Mouse (Mus musculus): ENCODE measurements at regions not wholly inside any gene's neighbourhood (a gene's known extent, or its start where the extent isn't known, plus 50 kb on each side); places are given as distances from the start of the nearest gene placed in this dataset.

DNA sequence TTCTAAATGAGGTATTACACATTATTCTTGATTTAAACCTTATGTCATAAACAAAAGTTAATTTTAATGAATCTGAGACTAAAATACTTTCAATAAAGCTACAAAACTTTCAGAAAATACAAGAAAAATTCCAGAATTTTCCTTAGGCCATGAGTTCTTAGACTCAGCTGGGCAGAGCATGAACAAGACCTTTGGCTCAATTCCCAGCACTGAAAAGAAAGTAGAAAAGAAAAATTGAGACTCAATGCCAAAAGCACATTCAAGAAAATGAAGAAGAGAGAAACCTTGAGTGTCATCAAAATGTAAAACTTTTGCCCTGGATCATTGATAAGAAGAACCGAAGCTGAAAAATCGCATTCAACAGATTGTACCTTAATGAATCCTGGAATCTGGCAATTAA, 137.8 kb upstream of the Gm9747 start:
- ATAC-seq (ENCODE audit: insufficient number of reproducible peaks, low FRiP score, low TSS enrichment, low read depth): no peak
- WGBS: 98% methylated on average over 2 of the region's 2 CpGs

DNA sequence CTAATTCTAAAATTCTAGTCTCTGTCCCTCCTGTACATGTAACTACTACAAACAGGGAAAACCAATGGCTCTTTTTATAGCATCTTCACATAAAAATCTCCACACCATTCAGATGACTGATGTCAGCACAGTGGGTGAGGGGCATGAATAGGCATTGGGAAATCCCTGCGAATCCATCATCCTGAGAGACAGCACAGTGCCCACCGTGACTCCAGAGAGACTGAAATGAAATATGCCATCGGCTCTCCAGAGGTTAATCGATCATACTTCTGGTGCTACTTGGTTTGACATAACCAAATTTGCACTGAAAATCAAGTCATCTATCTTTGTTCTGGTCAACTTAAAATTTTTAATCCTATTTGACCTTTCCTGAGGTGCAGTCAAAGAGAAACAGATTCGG, 126.2 kb upstream of the Gm9747 start:
- no peak for ATAC-seq (ENCODE audit: insufficient number of reproducible peaks, low FRiP score, low TSS enrichment, low read depth)
- no peak overlapping the region for H3K27ac ChIP-seq (replicated peaks; ENCODE audit: low read depth, low read length)
- H3K4me3 ChIP-seq (ENCODE audit: low read depth, low read length): no peak overlapping the region
- H3K4me2 ChIP-seq (ENCODE audit: low read depth, severe bottlenecking): no peak overlapping the region
- WGBS: 72% methylated on average over 5 of the region's 5 CpGs
- H3K9ac ChIP-seq (ENCODE audit: low read length): no peak overlapping the region
- no peaks in the 10 kb centered on the region for H3K27me3 ChIP-seq (ENCODE audit: control insufficient read depth, insufficient read depth, low read length)
- DNase-seq (ENCODE audit: low spot score): no peak
- H3K9me3 ChIP-seq (ENCODE audit: control insufficient read depth, low read length): no peaks in the 10 kb centered on the region
- no peaks in the 10 kb centered on the region for H3K36me3 ChIP-seq (ENCODE audit: control insufficient read depth, insufficient read depth, low read length)
- no peaks in the 10 kb centered on the region for H3K4me1 ChIP-seq (ENCODE audit: control insufficient read depth, insufficient read depth, low read length)

More for the DNA sequence above, 137.8 kb upstream of the Gm9747 start:
- DNase-seq (ENCODE audit: low spot score): no peak
- Histone ChIP-seq H3K4me3 (ENCODE audit: low read depth, low read length) (no peak overlapping the region), H3K36me3 (ENCODE audit: control insufficient read depth, insufficient read depth, low read length) (no peaks in the 10 kb centered on the region), H3K27ac (replicated peaks; ENCODE audit: low read depth, low read length) (no peak overlapping the region), H3K9ac (ENCODE audit: low read length) (no peak overlapping the region), H3K9me3 (ENCODE audit: control insufficient read depth, low read length) (no peaks in the 10 kb centered on the region), H3K4me2 (ENCODE audit: low read depth, severe bottlenecking) (no peak overlapping the region), H3K27me3 (ENCODE audit: control insufficient read depth, insufficient read depth, low read length) (no peaks in the 10 kb centered on the region), H3K4me1 (ENCODE audit: control insufficient read depth, insufficient read depth, low read length) (no peaks in the 10 kb centered on the region)

DNA sequence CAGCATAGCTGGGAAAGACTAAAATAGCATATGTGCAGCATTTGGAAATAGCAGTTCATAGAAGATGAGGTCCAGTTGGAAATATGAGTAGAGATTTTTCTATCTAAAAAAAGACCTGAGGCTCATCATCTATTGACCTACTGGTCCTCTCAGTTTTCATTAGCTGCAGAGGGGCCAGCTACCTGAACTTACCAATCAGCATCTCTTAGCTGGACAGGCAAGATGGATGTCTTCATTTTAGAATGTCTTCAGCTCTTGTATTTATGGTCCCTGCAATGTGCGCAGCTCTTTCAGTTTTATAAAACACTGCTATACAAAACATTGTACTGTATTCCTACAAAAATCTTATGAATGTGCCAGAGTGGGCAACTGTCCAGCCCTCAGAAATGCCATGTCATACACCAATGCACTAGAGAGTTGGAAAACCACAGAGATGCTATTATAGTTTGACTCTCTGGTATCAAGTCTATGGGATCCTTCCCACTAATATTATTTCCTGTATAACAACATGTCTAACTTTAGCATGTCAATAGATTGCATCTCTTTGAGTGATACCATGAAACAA, 122.8 kb upstream of the Gm9747 start:
- Histone ChIP-seq H3K4me2 (ENCODE audit: low read depth, severe bottlenecking) (no peak overlapping the region), H3K9ac (ENCODE audit: low read length) (no peak overlapping the region), H3K27ac (replicated peaks; ENCODE audit: low read depth, low read length) (no peak overlapping the region), H3K9me3 (ENCODE audit: control insufficient read depth, low read length) (no peaks in the 10 kb centered on the region), H3K36me3 (ENCODE audit: control insufficient read depth, insufficient read depth, low read length) (no peaks in the 10 kb centered on the region), H3K4me3 (ENCODE audit: low read depth, low read length) (no peak overlapping the region), H3K27me3 (ENCODE audit: control insufficient read depth, insufficient read depth, low read length) (no peaks in the 10 kb centered on the region), H3K4me1 (ENCODE audit: control insufficient read depth, insufficient read depth, low read length) (no peaks in the 10 kb centered on the region)
- ATAC-seq (ENCODE audit: insufficient number of reproducible peaks, low FRiP score, low TSS enrichment, low read depth) (no peak), DNase-seq (ENCODE audit: low spot score) (no peak)
- 91% methylated on average over 1 of the region's 1 CpGs for WGBS

DNA sequence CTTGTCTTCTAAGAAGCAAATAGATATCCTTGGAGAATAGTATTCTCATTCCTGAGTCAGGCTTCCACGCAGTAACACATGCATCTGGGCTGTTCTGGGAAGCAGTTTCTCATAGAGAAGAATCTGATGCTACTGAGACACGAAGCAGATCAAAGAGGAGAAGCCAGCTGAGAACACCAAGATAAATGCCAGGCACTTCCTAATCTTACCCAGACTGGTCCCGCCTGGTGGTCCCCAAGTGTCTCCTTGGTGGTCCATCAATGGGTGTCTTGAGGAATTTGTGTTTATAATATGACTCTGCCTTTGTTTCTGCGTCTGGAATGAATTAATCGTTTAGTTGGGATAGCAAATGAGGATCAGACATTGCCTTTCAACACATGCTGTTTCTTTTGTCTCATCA, 120.5 kb upstream of the Gm9747 start:
- ATAC-seq (ENCODE audit: insufficient number of reproducible peaks, low FRiP score, low TSS enrichment, low read depth): no peak
- WGBS: 26% methylated on average over 5 of the region's 5 CpGs

DNA sequence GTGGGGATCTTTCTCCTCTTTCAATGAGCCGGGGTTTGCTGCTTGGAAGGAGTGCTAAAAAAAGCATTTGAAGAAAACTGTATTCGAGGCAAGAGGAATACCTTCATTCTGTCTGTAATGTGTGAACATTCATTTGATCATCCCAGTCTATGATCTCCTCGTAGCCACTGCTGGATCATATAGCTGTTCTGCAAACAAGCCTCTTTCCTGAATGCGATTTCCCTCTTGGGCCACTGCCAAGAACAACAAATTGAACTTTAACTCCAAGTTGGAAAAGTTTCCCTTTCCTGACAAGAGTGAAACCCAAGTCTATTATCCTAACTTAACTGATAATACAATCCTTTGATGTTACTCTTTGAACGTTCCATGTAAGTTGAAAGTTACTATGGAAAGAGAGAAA, 108.4 kb upstream of the Gm9747 start:
- H3K36me3 ChIP-seq (ENCODE audit: control insufficient read depth, insufficient read depth, low read length): no peaks in the 10 kb centered on the region
- ATAC-seq (ENCODE audit: insufficient number of reproducible peaks, low FRiP score, low TSS enrichment, low read depth) (no peak), DNase-seq (ENCODE audit: low spot score) (no peak)
- no peak overlapping the region for H3K4me2 ChIP-seq (ENCODE audit: low read depth, severe bottlenecking)
- no peak overlapping the region for H3K27ac ChIP-seq (replicated peaks; ENCODE audit: low read depth, low read length)
- no peak overlapping the region for H3K9ac ChIP-seq (ENCODE audit: low read length)
- H3K9me3 ChIP-seq (ENCODE audit: control insufficient read depth, low read length): no peaks in the 10 kb centered on the region
- H3K4me1 ChIP-seq (ENCODE audit: control insufficient read depth, insufficient read depth, low read length): no peaks in the 10 kb centered on the region
- H3K27me3 ChIP-seq (ENCODE audit: control insufficient read depth, insufficient read depth, low read length): no peaks in the 10 kb centered on the region
- 74% methylated on average over 5 of the region's 5 CpGs for WGBS
- H3K4me3 ChIP-seq (ENCODE audit: low read depth, low read length): no peak overlapping the region

More for the DNA sequence above, 120.5 kb upstream of the Gm9747 start:
- Histone ChIP-seq H3K4me1 (ENCODE audit: control insufficient read depth, insufficient read depth, low read length) (no peaks in the 10 kb centered on the region), H3K27ac (replicated peaks; ENCODE audit: low read depth, low read length) (no peak overlapping the region), H3K4me2 (ENCODE audit: low read depth, severe bottlenecking) (no peak overlapping the region), H3K4me3 (ENCODE audit: low read depth, low read length) (no peak overlapping the region), H3K36me3 (ENCODE audit: control insufficient read depth, insufficient read depth, low read length) (no peaks in the 10 kb centered on the region), H3K9me3 (ENCODE audit: control insufficient read depth, low read length) (no peaks in the 10 kb centered on the region), H3K27me3 (ENCODE audit: control insufficient read depth, insufficient read depth, low read length) (no peaks in the 10 kb centered on the region), H3K9ac (ENCODE audit: low read length) (no peak overlapping the region)
- DNase-seq (ENCODE audit: low spot score): no peak

DNA sequence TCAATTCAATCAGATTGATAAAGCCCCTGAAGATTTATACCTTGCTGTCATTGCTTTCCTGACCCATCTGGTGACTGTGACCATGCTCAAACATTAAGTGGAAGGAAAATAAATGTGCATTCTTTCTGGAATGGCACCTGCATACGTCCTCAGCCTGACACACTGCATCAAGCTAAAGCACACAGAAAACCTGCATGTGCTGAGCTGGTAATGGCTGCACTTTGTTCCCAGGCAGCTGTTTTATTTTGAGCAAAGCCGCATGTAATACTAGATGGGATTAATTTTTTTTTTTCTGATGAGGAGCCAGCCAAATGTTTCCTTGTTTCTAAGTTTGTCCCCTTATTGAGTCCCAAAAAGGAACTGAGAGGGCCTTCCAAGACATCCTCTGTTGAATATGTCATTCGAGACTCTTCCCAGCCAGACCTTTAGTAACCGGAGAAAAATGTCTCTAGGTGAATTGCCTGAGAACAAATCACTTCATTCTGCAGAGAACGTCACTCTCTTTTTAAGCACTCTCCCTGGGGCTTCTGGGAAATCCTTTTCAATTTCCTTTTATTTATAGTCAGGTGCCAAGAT, 103.1 kb upstream of the Gm9747 start:
- Histone ChIP-seq H3K27ac (replicated peaks; ENCODE audit: low read depth, low read length) (0 out of 2 replicates have a peak overlapping the region, but pooled peaks have one; percentile 36), H3K4me3 (ENCODE audit: low read depth, low read length) (no peak overlapping the region), H3K9me3 (ENCODE audit: control insufficient read depth, low read length) (no peaks in the 10 kb centered on the region), H3K27me3 (ENCODE audit: control insufficient read depth, insufficient read depth, low read length) (no peaks in the 10 kb centered on the region), H3K4me1 (ENCODE audit: control insufficient read depth, insufficient read depth, low read length) (no peaks in the 10 kb centered on the region), H3K9ac (ENCODE audit: low read length) (no peak overlapping the region), H3K4me2 (ENCODE audit: low read depth, severe bottlenecking) (no peak overlapping the region), H3K36me3 (ENCODE audit: control insufficient read depth, insufficient read depth, low read length) (no peaks in the 10 kb centered on the region)
- DNase-seq (ENCODE audit: low spot score): peak; percentile 30
- 44% methylated on average over 5 of the region's 5 CpGs for WGBS
- ATAC-seq (ENCODE audit: insufficient number of reproducible peaks, low FRiP score, low TSS enrichment, low read depth): peak; percentile 51; the same call in 1 of the 2 replicates

DNA sequence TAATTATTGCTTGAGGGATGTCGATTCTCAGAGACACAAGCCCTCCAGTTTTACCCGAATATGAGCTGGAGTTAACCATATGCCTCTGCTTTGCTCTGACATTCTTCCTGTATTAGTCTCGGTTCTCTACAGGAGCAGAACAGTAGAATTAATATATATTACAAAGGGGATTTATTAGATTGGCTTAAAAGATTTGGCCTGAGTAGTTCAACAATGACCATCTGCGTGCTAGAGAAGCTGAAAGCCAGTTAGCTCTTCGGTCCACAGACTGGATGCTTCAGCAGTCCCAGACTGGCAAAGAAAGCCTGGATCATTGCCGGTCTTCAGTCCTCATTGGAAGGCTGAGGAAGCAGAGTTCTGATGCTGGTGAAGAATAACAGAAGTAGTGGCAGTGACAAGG, 100.4 kb upstream of the Gm9747 start:
- H3K27ac ChIP-seq (replicated peaks; ENCODE audit: low read depth, low read length): no peak overlapping the region
- no peak for ATAC-seq (ENCODE audit: insufficient number of reproducible peaks, low FRiP score, low TSS enrichment, low read depth)
- WGBS: 78% methylated on average over 6 of the region's 6 CpGs

DNA sequence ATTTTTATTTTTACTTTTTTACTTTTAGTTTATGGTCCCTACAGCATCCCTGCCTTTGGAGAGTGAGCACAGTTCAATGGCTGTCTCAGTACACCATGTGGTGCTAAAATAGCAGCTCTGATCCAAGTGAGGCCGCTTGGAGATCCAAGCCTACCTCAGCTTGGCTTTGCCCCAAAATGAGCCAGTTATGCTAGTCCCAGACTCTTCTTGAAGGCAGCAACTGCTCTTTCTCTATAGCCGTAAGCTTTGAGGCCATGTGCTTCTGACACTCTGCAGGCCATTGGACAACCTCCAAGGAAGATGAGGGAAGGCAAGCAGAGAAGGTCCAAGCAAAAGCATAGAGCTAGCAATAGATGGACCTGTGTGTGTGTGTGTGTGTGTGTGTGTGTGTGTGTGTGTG, 98.0 kb upstream of the Gm9747 start:
- Histone ChIP-seq H3K27me3 (ENCODE audit: control insufficient read depth, insufficient read depth, low read length) (no peaks in the 10 kb centered on the region), H3K4me3 (ENCODE audit: low read depth, low read length) (no peak overlapping the region), H3K27ac (replicated peaks; ENCODE audit: low read depth, low read length) (no peak overlapping the region), H3K36me3 (ENCODE audit: control insufficient read depth, insufficient read depth, low read length) (no peaks in the 10 kb centered on the region), H3K4me1 (ENCODE audit: control insufficient read depth, insufficient read depth, low read length) (no peaks in the 10 kb centered on the region), H3K9ac (ENCODE audit: low read length) (no peak overlapping the region), H3K4me2 (ENCODE audit: low read depth, severe bottlenecking) (no peak overlapping the region), H3K9me3 (ENCODE audit: control insufficient read depth, low read length) (no peaks in the 10 kb centered on the region)
- DNase-seq (ENCODE audit: low spot score) (no peak), ATAC-seq (ENCODE audit: insufficient number of reproducible peaks, low FRiP score, low TSS enrichment, low read depth) (no peak)
- WGBS: 88% methylated on average over 2 of the region's 2 CpGs

More for the DNA sequence above, 100.4 kb upstream of the Gm9747 start:
- H3K4me2 ChIP-seq (ENCODE audit: low read depth, severe bottlenecking): no peak overlapping the region
- H3K4me3 ChIP-seq (ENCODE audit: low read depth, low read length): no peak overlapping the region
- H3K27me3 ChIP-seq (ENCODE audit: control insufficient read depth, insufficient read depth, low read length): no peaks in the 10 kb centered on the region
- DNase-seq (ENCODE audit: low spot score): no peak
- no peak overlapping the region for H3K9ac ChIP-seq (ENCODE audit: low read length)
- no peaks in the 10 kb centered on the region for H3K4me1 ChIP-seq (ENCODE audit: control insufficient read depth, insufficient read depth, low read length)
- no peaks in the 10 kb centered on the region for H3K9me3 ChIP-seq (ENCODE audit: control insufficient read depth, low read length)
- H3K36me3 ChIP-seq (ENCODE audit: control insufficient read depth, insufficient read depth, low read length): no peaks in the 10 kb centered on the region
